Mouse (Mus musculus): ENCODE measurements around the gene Mt3.
"Not testable (repeated sequence)": the region's sequence is repeated elsewhere in the genome, so short reads cannot be mapped to it uniquely, and the experiment has no call there.

The Mt3 gene

GRCm38 (mm10) chr8:94152513-94153300, at the start of gene Mt3:
Gene Mt3 (plus strand): TSS chr8:94152607.
- peak; percentile 87 for ATAC-seq (ENCODE audit: insufficient number of reproducible peaks, low FRiP score, low TSS enrichment)

GRCm38 (mm10) chr8:94104146-94104545, 48.3 kb upstream of the Mt3 start:
- ATAC-seq (ENCODE audit: insufficient number of reproducible peaks, low FRiP score, low TSS enrichment) = no peak

GRCm38 (mm10) chr8:94107871-94108270, 44.5 kb upstream of the Mt3 start:
- ATAC-seq (ENCODE audit: insufficient number of reproducible peaks, low FRiP score, low TSS enrichment) = no peak

- no peak for ATAC-seq (ENCODE audit: insufficient number of reproducible peaks, low FRiP score, low TSS enrichment)
Measured at GRCm38 (mm10) chr8:94109396-94109795, 43.0 kb upstream of the Mt3 start.

GRCm38 (mm10) chr8:94109835-94110234, 42.6 kb upstream of the Mt3 start:
- ATAC-seq (ENCODE audit: insufficient number of reproducible peaks, low FRiP score, low TSS enrichment) = no peak

- ATAC-seq (ENCODE audit: insufficient number of reproducible peaks, low FRiP score, low TSS enrichment) = no peak
Measured at GRCm38 (mm10) chr8:94110526-94111177, 41.8 kb upstream of the Mt3 start.

- no peak for ATAC-seq (ENCODE audit: insufficient number of reproducible peaks, low FRiP score, low TSS enrichment)
Measured at GRCm38 (mm10) chr8:94113435-94113834, 39.0 kb upstream of the Mt3 start.

- no peak for ATAC-seq (ENCODE audit: insufficient number of reproducible peaks, low FRiP score, low TSS enrichment)
Measured at GRCm38 (mm10) chr8:94113972-94114371, 38.4 kb upstream of the Mt3 start.

GRCm38 (mm10) chr8:94118776-94119430, 33.5 kb upstream of the Mt3 start:
- ATAC-seq (ENCODE audit: insufficient number of reproducible peaks, low FRiP score, low TSS enrichment) = no peak

GRCm38 (mm10) chr8:94121625-94122024, 30.8 kb upstream of the Mt3 start:
- no peak for ATAC-seq (ENCODE audit: insufficient number of reproducible peaks, low FRiP score, low TSS enrichment)

GRCm38 (mm10) chr8:94122711-94123468, 29.5 kb upstream of the Mt3 start:
- ATAC-seq (ENCODE audit: insufficient number of reproducible peaks, low FRiP score, low TSS enrichment) = no peak

GRCm38 (mm10) chr8:94127711-94128110, 24.7 kb upstream of the Mt3 start:
- no peak for ATAC-seq (ENCODE audit: insufficient number of reproducible peaks, low FRiP score, low TSS enrichment)

- ATAC-seq (ENCODE audit: insufficient number of reproducible peaks, low FRiP score, low TSS enrichment) = no peak
Measured at GRCm38 (mm10) chr8:94129133-94129789, 23.1 kb upstream of the Mt3 start.

- ATAC-seq (ENCODE audit: insufficient number of reproducible peaks, low FRiP score, low TSS enrichment) = no peak
Measured at GRCm38 (mm10) chr8:94130126-94130525, 22.3 kb upstream of the Mt3 start.

- ATAC-seq (ENCODE audit: insufficient number of reproducible peaks, low FRiP score, low TSS enrichment) = no peak
Measured at GRCm38 (mm10) chr8:94132096-94132495, 20.3 kb upstream of the Mt3 start.

- not testable (repeated sequence) for ATAC-seq (ENCODE audit: insufficient number of reproducible peaks, low FRiP score, low TSS enrichment)
Measured at GRCm38 (mm10) chr8:94134601-94135000, 17.8 kb upstream of the Mt3 start.

- ATAC-seq (ENCODE audit: insufficient number of reproducible peaks, low FRiP score, low TSS enrichment) = no peak
Measured at GRCm38 (mm10) chr8:94135556-94135955, 16.9 kb upstream of the Mt3 start.

GRCm38 (mm10) chr8:94136192-94136591, 16.2 kb upstream of the Mt3 start:
- ATAC-seq (ENCODE audit: insufficient number of reproducible peaks, low FRiP score, low TSS enrichment) = no peak

GRCm38 (mm10) chr8:94136933-94137332, 15.5 kb upstream of the Mt3 start, which contains the start of gene Mt4:
Gene Mt4 (plus strand): TSS chr8:94137197.
- no peak for ATAC-seq (ENCODE audit: insufficient number of reproducible peaks, low FRiP score, low TSS enrichment)

- no peak for ATAC-seq (ENCODE audit: insufficient number of reproducible peaks, low FRiP score, low TSS enrichment)
Measured at GRCm38 (mm10) chr8:94140266-94140795, 12.1 kb upstream of the Mt3 start.

All from cerebellum, adult (tissue).